Mouse (Mus musculus) spleen, postnatal 36 days (tissue): ENCODE results near the gene Mbnl1.

ENCODE experiments used
- DNase-seq, 2 experiments: peaks; one replicate each; pipeline ENCODE4 v3.0.0; 2022; ENCODE audit warnings: low spot score in 2 of 2, mixed read lengths in 1 of 2

Mbnl1 gene

DNA sequence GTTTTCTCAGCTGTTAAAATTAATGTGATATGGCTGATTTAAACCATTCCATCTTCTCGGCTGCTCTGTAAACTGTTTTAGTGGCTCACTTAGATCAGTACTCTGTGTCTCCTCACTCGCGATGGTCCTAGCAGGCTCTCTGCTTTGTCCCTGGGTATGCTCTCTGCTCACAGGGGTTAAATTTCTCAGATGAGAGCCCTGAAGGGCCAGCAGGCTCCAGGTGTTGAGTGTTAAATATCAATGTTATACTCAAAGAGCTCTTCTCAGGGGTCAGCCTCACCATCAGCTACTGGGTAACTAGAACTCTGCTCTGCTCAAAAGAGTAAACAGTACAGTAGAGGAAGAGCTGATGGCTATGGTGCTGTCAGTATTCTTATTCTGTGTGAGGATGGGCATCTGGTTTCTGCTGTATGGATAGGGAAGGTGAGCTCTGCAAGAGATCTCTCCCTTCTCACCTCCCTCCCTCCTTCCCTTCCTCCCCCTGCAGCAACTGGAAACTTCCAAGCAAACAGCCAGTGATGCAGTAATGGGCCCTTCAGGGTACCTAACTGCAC lies 44.7 kb downstream of the Mbnl1 start:
- DNase-seq, result no peak

DNA sequence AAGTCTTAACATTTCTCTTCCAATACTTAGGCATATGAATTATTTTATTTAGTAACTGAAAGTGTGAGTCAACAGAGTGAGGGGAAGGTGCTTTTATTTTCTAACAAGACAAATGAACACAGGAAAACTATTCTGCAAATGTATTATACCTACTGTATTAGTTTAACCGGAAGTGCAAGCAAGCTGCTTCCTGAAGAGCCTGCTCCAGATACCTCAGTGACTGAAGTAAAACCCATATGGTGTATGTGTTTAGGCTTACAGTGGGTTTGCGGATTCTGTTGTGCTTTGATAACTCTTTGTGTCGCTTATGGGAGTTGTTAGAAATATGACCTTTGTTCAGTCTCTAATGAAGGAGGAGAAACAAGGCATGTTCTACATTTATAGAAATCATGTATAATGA lies 46.7 kb downstream of the Mbnl1 start:
- no peak for DNase-seq

DNA sequence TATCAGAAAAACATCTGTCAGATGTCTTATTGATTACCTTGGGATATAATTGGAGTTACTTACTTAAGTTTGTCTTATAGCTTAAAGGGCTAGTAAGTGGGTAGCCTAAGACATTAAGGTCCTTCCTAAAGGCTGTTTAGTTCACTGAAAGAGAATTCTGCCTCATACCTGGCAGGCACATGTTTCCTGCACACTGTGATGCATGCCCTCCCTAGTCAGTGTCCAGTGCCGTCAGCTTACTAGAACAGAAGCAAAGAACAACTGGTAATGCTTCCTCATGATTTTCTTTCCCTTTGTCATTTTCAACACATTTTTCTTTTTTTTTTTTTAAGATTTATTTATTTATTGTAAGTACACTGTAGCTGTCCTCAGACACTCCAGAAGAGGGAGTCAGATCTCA lies 51.5 kb downstream of the Mbnl1 start:
- DNase-seq, result no peak

DNA sequence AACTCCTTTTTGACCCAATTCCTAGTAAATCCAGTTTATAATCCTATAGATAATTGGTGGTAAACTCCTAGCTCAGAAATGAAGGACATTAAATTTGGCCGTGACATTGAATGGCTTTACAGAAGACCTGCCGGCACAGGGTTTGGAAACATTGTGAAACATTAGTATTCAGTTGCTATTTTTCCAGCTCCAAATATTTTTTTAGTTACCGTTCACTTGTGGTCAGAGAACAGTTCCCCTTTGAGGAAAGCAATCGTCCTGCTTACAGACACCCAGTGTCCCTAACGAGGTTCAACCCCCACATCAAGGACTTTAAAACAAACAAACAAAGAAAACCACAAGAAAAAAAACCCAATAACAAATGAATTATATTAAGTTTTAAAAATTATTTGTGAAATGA lies 58.7 kb downstream of the Mbnl1 start:
- no peak for DNase-seq

DNA sequence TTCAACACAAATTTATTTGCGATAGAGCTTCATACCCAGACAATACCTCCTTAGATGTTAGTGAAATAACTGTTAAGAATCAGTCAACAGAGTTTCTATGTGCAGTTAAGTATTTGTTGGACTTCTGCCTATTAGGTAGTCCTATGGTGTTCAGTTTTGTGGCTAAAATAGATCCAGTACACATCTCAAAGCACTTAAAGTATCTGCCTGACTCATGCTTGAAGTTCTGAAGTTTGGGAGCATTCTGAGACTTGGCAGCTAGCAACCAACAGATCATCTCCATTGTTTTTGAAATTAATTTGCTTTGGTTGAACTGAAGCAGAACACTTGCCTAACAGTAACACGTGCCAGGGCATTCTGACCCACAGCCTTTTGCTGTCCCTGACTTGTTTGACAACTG lies 59.2 kb downstream of the Mbnl1 start:
- DNase-seq, result no peak

DNA sequence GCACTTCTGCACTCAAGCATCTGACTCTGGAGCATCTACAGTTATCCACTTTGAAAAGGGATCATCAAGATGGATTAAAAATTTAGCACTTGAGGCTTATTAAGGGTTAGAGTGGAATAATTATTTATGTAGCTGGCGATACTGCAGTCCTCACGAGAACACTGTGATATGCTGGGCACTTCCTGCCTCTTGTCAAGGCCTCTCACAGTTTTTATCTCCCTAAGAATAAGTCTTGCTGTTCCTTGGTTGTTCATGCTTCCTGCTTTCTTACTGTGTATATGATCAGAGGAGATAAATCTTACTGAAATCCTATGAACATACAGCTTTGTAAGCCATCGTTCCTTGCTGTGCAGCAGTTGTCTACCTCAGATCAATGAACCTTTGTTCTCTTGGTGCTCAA lies 62.6 kb downstream of the Mbnl1 start:
- DNase-seq, result no peak

DNA sequence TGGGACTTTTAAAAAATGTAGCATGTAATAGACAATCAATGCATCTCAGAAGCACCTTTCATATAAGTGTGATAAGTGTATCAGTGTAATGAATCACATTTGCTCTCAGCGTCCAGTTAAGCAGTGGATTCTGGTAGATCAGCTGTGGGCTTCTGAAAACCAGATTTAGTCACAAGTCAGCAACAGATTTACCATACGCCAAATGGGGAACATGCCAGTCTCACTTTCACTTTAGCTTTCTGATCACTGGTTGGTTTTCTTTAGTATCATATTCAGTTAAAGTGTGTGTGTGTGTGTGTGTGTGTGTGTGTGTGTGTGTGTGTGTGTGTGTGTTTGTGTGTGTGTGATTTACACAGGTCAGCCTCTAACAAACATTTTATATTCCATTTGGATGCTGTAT lies 64.4 kb downstream of the Mbnl1 start:
- DNase-seq, result peak; percentile 44 to 65

DNA sequence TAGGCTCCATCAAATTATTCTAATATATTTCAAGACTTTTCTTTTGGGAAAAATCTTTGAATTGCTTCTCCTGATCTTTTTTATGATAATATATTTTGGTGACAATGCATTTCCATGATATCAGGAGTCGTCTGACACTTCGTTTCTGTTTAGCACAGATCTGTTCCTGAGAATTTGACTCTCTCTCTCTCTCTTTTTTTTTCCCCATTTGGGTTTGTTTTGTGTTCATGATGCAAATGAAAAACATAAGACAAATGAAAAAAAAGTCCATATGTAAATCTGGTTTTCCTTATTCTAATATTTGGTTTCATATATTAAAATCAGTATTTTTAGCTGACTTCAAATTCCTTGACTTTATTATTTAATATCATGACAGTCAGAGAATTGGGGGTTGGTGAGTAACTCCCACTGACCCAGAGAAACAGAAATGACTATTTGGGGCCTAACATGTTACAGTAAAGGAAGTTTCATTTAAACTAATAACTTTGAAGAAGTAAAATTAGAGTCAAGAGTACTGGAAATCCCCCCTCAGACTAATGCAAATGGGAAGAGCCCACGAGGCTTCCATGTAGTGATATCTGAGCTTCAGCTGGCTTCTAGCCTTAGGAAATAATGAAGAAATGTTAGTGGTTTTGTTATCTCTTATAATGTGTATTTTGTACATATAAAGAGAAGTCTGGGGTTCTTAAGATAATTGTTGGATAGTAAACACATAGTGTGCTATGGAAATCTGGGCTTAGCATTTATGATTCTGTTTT lies 65.8 kb downstream of the Mbnl1 start:
- peak in 1 of 2 experiments; percentile 31 for DNase-seq

DNA sequence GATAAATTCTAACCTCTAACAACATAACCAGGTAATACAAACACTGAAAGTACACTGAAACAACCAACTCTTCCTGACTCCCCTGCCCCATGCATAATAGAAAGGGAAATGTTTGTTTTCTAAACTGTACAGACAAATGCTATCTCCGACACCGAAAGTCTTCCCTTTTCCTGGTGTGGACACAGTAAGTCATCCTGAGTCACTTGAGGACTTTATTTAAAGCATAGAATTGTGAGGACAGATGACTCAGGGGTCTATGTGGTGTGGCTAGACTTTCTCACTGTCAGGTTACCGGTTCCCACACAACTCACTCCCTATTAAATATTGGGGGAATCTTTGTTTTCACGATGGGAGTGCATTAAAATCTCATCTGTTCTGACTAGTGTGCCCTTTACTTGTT lies 68.5 kb downstream of the Mbnl1 start:
- no peak for DNase-seq

DNA sequence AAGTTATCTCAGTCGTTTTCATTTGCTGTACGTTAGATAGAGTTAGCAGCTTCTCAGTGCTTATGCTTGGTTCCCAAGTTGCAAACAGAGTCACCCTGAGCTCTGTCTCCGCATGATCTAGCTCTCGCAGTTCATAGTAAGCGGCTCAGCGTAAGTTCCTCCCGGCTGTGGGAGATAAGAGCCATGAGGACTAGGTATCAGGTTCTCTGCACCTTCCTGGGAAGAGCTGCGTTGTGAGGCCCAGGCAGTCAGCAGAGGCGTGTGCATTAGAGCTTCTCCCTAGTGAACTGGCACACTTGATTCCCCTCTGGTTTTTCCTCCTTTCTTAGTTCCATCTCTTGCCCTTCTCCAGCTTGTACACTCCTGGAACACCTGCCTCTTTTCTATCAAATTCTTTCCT lies 73.6 kb downstream of the Mbnl1 start:
- DNase-seq, result peak; percentile 14 to 39

DNA sequence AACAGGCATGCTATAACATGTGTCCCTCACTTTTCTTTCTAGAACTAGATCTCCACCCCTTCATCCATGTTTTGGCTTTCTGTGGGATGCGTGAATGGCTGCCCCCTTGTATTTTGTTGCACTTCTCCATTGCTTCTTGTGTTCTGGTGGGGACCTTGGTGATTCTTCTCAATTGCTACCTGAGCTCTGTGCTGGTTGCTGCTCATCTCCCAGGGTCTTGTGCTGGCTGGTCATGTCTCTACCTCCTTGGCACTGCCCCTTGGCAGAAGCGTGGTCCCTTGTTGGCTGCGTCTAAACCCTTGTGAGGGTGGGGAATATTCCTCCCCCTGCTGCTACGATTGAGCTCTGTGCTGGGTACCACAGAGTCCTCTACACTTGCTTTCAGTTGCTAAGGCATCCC lies 74.3 kb downstream of the Mbnl1 start:
- no peak for DNase-seq

DNA sequence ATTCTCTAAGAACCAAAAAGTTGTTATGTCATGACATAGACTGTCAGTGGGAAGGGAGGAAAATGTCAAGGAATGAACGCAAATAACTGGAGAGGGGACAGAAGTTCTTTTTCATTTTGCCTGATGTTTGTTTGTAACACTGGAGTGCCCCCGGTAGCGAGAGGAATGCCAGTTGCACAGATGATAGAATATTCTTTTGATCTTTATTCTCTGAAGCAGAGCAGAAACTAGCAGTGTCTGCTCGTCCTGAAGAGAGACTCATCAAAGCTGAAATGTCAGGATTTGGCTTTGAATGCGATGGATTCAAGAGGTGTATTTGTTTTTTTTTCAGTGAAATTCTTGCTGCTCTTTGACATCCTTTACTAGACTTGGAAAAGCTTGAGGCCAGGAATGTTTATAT lies 77.9 kb downstream of the Mbnl1 start:
- no peak for DNase-seq

DNA sequence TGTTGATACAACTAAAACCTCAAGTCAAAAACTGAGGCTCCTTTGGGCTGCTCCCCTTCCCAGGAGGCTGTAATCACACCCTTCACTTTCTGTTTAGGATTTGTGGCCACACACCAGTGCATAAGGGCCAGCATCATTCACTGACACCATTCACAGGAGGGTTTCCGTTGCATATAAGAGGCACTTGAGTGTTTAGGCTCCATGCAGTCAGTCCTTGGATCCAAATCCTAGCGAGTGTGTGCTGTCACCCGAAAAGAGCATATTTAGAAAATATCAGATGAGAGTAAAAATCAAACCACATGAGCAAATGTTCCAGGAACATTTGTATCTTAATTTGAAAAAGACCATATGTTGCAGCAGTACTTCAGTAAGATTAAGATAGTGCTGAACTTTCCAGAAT lies 79.0 kb downstream of the Mbnl1 start:
- no peak for DNase-seq

DNA sequence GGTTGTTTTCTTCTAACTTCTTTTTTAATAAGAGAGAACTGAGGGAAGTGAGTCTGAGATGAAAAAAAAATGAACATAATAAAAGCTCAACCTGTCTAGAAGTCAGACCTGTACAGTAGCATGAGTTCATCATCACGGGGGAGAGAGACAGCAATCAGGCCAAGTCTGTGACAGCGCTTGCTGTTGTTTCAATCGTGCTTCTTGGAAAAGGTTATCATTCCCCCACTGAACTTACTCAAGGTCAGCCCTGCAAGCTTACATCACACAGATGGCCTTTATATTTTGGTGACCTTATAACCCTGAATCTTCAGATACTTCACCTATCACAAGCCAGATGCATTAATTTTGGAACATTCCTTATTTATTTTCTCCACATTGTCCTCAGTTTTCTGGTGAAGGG lies 80.4 kb downstream of the Mbnl1 start:
- DNase-seq, result no peak

DNA sequence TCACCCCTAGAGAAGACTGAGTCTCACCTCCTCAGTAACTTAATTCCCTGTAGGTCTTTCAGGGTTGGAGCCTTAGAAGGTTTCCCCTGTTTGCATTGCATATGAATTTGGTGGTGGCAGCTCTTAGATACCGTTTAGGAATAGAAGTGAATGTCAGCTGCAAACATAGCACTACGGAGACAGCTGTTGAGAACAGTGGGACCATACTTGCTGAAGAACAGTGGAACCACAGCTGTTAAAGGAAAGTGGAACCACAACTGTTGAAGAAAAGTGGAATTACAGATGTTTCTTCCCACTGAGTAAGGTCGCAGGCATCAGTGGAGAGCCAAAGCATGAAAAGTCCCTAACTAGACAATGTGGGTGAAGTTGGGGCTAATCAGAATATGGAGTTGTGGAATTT lies 84.0 kb downstream of the Mbnl1 start:
- no peak for DNase-seq

DNA sequence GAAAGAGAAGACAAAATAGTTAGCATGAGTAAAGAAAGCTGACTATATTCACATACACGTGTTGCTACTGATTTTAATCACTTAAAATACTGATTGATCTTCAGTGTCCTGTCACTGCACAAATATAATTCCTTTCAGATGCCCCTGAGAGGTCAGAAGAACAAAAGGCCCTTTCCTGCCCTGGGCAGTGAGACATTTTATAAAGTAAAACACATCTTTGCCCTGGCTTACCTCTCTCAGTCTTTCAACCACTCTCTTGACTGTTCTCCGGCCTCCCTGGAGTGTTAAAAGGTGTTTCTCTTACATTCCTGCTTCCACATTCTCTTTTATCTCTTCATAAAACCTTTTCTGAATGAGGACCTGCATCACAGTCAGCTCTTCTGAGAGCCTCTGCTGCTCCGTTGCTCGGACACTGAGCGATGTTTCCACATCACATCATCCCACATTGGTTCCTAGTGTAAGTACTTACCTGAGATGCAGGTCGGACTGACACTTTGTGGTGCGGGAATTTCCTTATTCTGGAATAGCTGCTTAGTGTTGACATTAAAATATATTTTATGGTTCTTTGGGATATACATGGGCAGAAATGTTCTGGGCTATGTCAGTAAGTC lies 85.7 kb downstream of the Mbnl1 start:
- DNase-seq, result no peak

DNA sequence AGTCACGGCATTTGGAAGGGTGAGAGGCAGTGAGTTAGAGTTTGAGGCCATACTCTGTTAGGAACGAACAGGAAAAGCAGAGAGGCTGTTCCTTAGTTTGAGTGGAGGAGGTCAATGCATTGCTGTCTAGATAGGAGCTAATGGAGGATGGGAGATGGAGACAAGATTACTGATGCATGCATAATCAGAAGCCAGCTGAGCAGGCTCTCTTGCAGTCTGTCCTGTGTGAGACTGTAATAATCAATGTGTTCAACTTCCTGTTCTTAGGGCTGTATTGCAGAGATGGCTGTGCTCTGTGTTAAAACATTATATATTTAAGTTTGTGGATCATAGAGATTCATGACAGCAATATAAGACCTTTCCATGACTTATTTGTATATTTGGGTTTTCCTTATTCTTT lies 87.1 kb downstream of the Mbnl1 start:
- no peak for DNase-seq

DNA sequence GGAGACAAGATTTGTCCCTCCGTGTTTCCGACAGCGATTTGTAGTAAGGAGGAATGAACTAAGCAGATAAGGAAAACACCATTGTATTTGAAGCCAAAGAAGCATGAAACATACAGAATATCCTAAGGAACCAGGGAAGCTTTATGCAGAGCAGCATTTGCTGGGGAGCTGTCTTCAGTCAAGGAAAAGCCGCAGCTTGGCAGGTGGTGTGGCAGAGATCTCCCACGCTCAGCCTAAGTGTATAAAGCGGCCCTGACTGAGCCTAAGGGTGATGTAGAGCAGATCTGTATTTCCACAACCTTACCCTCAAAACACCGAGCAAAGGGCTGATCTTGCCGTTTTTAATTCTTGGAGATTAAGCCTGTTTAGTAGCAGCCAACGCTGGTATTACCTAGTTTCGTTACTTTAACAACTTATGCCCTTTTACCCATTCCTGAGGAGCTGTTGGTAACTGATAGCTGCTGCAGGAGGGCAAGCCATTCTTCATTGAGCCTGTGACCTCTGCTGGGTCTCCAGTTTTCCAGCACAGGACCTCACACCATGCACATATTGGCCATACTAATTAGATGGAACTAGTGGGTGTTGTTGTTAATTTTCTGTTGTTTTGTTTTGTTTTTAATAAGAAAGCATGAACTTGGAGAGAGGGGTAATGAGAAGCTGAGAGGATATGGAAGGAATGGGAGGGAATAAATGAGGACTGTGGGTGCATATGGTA lies 91.1 kb downstream of the Mbnl1 start:
- DNase-seq, result no peak

DNA sequence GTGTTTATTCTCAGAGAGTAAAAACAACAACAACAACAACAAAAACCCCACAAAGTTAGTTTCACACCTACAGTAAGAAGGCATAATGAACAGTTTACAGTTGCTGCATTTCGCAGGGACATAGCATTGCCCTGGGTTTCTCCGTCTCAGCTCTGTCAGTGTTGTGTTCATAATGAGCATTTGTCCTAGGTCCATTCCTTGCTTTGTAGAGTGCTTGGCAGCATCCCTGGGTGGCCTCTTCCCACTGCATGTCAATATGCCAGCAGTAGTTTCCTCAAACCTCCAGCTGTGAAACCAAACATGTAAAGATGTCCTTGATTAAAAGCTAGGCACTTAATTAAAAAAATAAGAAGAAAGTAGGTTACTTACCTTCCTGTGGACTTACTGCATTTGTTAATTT lies 91.6 kb downstream of the Mbnl1 start:
- DNase-seq, result no peak

DNA sequence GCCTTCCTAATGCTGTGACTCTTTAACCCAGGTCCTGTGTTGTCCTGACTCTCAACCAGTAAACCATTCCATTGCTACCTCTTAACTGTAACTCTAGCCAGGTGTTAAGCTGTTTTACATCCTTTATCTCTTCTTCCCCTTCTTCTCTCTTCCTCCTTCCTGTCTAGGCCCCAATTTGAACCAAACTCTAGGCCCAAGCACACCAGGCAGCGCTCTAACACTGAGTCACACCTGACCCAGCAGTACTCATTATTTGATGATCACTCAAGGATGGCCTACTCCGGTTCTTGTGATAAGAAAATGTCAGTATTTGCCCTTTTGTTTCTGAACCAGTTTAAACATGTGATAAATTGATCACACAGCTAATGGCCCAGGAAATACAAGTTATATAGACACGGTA lies 92.6 kb downstream of the Mbnl1 start:
- no peak for DNase-seq

DNA sequence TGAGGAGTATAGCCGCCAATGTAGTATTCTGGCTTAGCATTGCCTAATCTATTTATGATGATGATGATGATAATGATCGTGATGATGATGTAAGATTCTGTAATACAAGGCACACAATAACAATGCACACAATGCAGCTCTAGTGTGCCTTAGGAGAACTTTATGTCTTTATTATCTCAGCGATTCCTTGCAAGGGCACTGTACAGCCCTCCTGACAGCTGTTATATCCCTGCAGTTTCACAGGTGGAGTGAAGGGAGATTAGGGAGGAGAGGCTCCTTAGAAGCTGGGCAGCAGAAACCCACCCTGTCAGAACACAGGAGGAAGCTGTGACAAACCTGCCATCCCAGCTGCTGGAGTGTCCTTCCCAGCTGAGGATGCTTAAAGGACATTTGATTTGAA lies 93.3 kb downstream of the Mbnl1 start:
- DNase-seq, result no peak

DNA sequence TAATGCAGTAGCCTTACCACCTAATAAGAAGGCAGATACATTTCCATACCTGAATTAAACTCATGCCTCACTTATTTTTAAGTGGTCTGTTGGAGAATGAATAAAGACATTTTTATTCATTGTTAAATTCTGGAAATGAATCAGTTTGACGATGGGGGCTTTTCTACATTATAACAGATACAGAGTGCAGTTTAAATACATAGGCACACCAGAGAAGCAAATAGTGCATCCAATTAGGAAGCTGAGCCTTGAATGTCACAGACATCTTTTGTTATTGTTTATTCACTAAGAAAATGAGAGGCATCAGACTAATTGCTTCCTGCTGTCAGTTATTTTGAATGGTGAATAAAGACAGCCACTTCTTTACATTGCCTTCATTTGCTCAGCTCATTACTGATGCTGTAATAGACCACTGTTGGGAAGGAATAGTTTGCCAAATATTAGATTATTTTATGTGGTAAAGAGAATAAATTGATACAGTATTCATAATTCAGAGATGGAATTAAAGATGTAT lies 95.6 kb downstream of the Mbnl1 start:
- DNase-seq, result no peak
